Mouse (Mus musculus): ENCODE measurements at regions not wholly inside any gene's neighbourhood (a gene's known extent, or its start where the extent isn't known, plus 50 kb on each side); places are given as distances from the start of the nearest gene placed in this dataset.

GRCm38 (mm10) chr17:50407249-50407990 is 101.8 kb upstream of the Plcl2 start:
- DNase-seq (ENCODE audit: low read depth): no peak

GRCm38 (mm10) chr17:50408581-50408980 is 100.6 kb upstream of the Plcl2 start:
- no peak for DNase-seq (ENCODE audit: low read depth)

DNA sequence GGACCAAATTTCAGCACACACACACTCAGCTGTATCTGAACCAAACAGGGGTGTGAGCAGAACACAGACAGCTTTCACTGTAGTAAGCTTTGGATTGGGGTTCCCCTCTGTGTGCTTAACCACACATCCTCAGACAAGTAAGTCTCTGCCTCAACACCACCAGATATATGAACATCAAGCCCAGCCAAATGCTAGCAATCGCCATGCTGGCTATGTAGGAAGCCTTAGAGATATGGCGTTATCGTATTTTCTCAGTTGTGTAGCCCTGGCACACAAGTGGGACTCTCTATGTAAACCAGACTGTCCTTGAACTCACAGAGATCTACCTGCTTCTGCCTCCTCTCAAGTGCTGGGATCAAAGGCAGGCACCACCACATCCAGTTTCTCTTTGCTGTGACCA is 99.9 kb upstream of the Plcl2 start:
- DNase-seq (ENCODE audit: low read depth): no peak

GRCm38 (mm10) chr17:50409895-50410294 is 99.3 kb upstream of the Plcl2 start:
- DNase-seq (ENCODE audit: low read depth): peak; percentile 63

GRCm38 (mm10) chr17:50410296-50410695 is 98.9 kb upstream of the Plcl2 start:
- DNase-seq (ENCODE audit: low read depth): no peak

GRCm38 (mm10) chr17:50412446-50412845 is 96.8 kb upstream of the Plcl2 start:
- no peak for DNase-seq (ENCODE audit: low read depth)

DNA sequence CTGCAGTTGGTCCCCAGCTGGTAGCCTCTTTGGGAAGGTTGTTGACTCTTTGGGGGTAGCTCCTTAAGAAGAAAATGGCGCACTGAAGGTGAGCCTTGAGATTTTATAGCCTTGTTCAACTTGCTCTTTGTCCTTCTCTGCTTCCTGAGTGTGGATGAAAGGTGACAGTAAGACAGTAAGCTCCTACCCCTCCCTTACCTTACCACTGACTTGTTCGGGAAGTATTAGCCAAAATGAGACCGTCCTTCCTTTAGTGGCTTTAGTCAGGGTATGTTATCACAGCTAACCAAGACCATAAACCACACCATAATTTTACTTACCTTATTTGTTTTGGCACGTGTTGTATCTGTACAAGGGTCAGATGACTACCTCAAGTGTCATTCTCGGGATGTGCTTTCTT is 95.3 kb upstream of the Plcl2 start:
- DNase-seq (ENCODE audit: low read depth): no peak

DNA sequence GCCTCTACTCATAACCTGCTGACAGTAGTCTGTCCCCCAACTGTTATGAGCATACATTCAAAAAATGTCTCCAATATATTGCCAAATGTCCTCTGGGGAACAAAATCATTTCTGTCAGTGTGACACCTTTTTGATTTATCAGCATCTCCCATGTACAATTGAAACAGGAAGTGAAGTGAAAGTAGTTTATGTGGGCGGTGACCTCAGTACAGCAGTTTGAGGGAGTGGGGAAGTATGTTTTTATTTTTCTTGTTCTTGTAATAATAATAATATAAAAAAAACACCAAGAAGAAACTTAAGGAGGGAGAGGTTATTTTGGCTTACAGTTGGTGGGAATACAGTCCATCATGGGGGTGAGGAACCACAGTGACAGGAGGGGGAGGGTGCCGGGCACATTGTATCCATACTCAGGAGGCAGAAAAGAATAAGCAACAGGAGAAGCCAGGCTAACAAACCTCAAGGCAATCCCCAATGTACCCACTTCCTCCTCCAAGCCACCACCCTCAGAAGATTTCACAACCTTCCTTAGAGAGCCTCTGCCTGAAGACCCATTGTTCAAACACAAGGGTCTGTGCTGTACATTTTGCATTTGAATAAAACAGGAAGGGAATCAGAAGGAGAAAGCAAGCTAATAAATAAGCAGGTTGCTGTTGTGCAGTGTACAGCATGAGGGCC is 93.7 kb upstream of the Plcl2 start:
- peak; percentile 92 for DNase-seq (ENCODE audit: low read depth)

DNA sequence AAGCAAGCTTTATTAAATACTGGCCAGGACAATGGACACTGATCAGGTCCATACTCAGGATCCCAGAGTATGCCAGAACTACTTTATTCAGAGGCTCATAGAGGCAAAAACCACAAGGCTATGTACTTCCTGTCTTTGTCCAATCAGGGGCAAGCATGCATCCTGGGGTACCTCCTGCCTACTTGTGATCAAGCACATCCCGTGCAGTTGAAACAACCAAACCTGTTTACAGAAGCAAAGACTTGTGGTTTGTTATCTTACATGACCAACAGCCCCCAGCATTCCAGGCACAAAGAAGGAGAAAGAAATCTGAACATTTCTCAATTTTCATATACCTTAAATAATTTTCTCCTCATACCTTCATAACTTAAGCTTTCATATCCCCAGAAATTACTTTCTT is 93.1 kb upstream of the Plcl2 start:
- DNase-seq (ENCODE audit: low read depth): peak; percentile 92

DNA sequence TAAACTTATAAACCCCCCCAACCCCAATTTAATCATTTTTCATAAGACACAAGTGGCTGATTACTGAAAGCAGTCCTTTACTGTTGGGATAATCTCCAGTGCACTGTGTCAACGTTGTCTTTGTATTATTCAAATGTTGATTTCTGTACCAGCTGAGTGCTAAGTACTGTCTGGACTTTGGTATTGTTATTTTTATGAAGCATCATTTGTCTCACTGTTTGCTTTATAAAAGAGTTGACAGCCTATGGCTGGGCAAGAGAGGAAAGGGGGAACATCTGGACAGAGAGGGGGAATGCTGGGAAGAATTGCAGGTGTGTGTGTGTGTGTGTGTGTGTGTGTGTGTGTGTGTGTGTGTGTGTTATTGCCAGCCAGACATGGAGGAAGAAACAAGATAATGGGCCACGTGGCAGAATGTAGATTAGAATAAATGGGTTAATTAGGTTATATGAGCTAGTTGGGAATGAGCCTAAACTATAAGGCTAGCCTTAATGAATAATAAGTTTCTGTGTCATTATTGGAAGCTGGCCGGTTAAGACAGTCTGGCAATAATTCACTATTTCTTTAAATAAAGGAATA is 92.6 kb upstream of the Plcl2 start:
- no peak for DNase-seq (ENCODE audit: low read depth)

DNA sequence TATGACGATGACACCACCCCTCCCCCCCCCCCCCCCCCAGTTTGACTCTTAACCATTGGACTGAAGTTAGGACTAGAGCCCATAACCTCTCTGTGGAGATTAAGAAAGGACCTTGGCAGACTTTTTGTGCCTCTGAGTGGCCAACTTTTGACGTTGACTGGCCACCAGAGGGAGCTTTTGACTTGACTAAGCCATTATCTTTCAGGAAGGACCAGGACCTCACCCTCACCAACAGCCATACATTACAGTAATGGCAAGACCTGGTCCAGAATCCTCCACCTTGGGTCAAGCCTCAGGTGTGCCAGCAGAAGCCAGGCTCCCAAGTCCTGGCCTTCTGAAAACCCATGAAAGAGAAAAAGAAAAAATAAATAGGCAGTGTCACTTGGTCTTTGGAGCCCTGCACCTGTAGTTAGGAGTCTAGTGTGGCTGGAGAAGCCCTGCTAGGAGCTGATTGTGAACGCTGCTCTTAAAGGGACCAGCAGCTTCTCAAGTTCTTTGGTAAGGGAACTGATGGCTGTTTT is 90.3 kb upstream of the Plcl2 start:
- DNase-seq (ENCODE audit: low read depth): peak; percentile 46

DNA sequence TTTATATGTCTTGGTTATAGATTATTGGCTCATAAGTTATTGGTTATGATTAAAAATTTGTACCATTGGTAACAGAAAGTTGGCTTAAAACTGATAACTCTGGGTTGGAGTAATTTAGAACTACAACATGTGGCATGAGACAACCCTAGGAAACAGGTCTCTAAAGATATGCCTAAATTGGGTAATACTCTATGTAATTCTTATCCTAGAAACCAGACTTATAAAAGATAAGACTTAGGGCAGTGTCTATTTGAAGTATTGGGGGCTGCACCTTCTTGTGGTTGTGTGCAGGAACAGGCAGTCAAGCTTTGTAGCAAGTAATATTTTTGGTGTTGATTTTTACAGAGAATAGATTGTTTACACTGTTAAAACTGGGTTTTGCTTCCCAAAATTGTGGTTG is 89.7 kb upstream of the Plcl2 start:
- peak; percentile 31 for DNase-seq (ENCODE audit: low read depth)

DNA sequence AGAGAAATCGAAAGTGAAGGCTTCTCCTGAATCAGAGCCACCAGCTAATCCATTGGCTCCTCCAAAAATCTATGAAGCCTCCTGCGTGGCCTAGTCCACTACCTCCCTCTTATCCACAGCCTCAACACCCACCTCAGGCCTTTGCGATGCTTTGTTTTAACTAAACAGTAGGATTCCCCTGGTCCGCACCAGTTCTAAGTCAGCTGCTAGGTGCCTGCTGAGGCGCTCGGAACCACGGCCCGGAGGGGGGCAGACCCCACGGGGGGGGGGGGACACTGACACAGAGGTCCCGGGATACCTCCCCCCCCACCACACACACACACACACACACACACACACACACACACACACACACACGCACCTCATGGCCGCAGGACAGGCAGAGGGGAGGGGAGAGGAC is 89.2 kb upstream of the Plcl2 start:
- DNase-seq (ENCODE audit: low read depth): peak; percentile 30

DNA sequence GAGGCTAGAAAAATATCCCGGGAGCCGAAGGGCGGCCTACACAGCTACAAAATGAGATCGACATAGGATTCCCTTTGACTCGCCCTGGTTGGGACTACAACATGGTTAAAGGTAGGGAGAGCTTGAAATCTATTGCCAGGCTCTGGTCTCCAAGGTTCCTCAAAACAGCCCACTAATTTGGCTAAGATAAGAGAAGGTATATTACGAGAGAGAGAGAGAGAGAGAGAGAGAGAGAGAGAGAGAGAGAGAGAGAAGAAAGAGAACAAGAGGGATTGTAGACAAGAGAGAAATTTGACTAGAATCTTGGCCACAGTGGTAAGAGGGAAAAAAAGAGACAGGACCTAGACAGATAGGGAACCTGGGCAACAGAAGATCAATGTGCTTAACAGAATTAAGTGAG is 88.5 kb upstream of the Plcl2 start:
- DNase-seq (ENCODE audit: low read depth): no peak

GRCm38 (mm10) chr17:50421476-50421875 is 87.7 kb upstream of the Plcl2 start:
- DNase-seq (ENCODE audit: low read depth): no peak

- DNase-seq (ENCODE audit: low read depth): no peak
These were observed 84.1 kb upstream of the Plcl2 start for GRCm38 (mm10) chr17:50425110-50425509.

- DNase-seq (ENCODE audit: low read depth): peak; percentile 60
These were observed 83.7 kb upstream of the Plcl2 start for GRCm38 (mm10) chr17:50425531-50425930.

DNA sequence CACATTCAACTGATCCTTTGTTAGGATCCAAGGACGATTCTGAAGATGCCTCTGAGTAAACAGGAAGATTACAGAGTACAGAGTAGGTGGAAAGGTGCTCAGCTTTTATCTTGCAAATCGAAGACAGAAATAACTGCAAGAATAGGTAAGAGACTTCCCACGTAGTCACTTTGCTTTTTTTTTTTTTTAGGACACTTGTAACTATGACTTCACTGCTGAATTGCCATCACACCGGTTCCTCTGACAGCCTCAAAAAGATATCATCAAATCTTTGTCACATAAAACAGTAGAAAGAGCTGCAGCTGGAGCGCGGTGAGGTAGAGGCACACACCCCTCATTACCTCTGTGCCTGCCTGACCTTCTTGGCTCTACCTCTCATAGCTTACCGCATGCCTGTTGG is 83.1 kb upstream of the Plcl2 start:
- no peak for DNase-seq (ENCODE audit: low read depth)

DNA sequence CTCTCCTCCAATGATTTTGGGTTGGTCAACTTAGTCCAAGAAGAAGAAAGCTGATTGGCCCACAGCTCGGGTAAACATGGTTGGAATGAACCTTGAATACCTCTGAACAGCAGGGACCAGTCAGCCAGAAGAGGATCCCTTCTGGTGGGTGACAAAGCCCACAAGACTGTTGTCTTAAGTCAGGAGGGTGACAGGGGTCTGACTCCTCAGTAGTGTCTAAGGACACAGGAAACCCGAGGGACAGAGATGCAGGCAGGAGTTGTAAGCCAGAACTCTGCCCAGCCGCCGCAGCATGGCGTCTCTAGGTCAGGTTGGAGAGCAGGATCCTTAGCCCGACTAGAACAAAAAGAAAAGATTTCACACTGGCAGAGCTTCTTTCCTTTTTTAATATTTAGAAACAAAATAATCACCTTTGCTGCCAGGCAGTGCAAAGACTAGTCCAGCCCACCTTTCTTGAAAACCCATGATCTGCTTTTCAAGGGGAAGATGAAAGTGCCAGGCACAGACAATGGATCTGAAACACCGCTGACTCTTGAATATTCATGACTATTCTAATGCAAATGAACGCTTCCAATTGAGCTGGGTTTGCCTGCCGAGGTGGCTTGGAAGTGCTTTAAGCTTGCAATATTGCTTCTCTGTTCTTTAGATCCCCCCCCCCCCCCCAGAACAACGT is 81.7 kb upstream of the Plcl2 start:
- DNase-seq (ENCODE audit: low read depth): no peak

- DNase-seq (ENCODE audit: low read depth): peak; percentile 42
These were observed 81.1 kb upstream of the Plcl2 start for GRCm38 (mm10) chr17:50428004-50428560.

GRCm38 (mm10) chr17:50432559-50432958 is 76.6 kb upstream of the Plcl2 start:
- no peak for DNase-seq (ENCODE audit: low read depth)

GRCm38 (mm10) chr17:50438960-50439359 is 70.2 kb upstream of the Plcl2 start:
- no peak for DNase-seq (ENCODE audit: low read depth)

All from 416B (cell line).